Mouse (Mus musculus): ENCODE results near the gene Blnk.
A peak's percentile ranks its signal among the peaks of the same experiment; 100 is the strongest.

The Blnk gene

DNA sequence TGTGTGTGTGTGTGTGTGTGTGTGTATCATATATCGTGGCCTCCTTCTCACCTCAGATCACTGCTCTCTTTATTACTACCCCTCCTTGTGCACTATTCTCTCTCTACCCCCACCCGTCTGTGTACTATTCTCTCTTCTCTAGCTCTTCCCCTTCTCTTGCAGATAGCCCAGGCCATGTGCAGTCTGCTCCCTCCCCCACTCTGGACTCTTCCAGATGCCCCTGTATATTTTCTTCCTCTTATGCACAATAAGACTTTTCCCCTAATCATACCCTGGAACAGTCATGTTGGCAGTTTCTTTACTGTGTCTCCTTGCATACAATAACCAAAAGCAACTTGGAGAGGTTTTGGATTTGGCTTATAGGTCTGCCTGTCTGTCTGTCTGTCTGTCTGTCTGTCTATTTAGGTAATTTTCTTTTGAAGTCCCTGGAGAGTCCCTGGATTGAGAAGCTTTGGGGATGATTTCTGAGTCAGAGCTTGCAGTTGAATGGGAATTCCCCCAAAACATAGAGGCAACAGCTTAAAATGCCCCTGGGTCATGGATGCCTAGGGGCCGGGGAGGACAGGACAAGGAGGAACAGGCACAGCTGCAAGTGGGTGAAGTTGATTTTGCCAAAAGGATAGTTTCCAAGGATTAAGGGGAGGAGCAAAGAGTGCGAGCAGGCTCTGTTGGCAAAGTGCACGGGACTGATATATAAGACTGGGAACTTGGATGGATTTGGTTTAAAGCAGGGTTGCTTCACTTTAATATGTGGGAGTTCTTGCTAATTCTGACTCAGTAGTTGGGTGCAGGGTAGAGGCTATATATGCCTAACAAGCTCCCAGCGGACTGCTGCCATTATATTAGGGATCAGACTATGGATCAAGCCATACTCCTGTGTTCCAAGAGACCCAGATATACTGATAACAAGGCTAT lies 29.1 kb downstream of the Blnk start:
- DNase-seq (ENCODE audit: low spot score) = no peak

GRCm38 (mm10) chr19:40964367-40964891 lies 29.9 kb downstream of the Blnk start:
- no peak for DNase-seq (ENCODE audit: low spot score)

DNA sequence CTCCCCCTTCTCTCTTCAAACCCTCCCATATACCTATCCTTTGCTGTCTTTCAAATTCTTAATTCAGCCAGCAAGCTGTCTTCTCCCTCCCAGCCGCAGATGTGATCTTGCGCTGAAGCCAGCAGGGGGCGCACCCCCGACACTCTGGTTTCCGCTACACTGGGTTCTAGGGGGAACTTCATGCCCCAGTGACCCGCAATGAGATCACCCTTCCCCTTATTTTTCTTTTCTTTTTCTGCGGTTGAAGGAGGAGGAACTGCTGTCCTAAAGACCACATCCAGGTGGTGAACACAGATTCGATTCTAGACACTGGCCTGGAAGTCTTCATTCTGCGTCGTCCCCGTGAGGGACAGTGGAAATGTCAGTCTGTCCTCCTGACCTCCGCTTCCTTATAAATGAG lies 31.3 kb downstream of the Blnk start:
- DNase-seq (ENCODE audit: low spot score) = peak; percentile 67

DNA sequence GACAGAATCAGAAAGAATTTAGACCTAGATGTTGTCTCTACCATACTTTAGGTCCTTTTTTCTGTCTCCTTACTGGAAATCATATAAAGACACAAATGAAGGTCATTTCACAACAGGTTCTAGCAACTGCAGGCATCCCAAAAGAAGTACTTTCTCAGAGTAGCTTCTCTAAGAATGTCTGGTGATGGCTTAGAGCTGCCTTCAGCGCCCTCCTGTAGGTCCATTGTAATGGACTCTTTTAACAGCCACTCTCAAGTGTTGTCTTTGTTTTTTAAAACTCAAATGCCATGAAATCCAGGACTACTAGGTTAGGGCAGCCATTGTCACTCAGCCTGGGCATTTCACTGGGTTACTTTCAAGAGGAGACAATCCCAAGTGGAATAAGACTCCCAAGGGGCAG lies 35.4 kb downstream of the Blnk start:
- no peak for DNase-seq (ENCODE audit: low spot score)

- no peak for DNase-seq (ENCODE audit: low spot score)
These were observed 47.3 kb downstream of the Blnk start for GRCm38 (mm10) chr19:40946937-40947577.

DNA sequence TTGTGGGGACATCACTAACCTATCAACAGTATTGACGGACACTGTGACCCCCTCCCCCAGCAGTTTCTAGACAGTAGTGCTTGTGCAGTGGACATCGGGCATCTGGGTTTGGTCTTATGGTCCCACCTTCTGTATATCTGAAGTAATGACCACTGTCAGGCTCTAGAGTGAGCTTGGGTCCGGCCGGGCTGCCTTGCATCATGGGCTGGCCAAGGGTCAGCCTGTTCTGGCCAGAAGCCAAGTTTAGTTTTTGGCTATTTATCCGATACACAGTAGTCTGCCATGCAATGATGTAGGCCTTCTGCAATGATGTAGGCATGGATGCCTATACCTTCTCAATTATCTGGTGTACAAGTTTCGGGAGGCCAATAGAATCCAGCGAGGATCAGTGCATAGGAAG lies 50.8 kb downstream of the Blnk start:
- DNase-seq (ENCODE audit: low spot score) = no peak

DNA sequence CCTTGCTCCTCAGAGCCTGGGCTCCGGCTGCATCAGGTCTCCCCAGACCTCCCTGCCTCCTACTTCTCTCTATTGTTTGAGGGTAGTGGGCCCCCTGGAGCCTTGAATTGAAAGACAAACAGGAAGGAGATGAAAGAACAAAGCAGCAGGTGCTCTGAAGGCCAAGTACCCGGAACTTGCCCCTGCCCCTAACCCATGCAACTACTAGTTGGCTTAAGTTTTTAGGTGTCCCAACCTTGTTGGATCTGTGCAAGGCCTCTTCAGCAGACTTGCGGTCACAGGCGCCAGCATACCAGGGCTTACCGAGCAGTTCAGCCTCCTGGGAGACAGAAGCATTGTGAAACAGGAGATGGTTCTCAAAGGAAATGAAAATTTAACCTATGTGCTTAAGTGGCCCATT lies 58.3 kb downstream of the Blnk start:
- DNase-seq (ENCODE audit: low spot score) = no peak

- DNase-seq (ENCODE audit: low spot score) = no peak
These were observed 59.0 kb downstream of the Blnk start for GRCm38 (mm10) chr19:40935376-40935775.

DNA sequence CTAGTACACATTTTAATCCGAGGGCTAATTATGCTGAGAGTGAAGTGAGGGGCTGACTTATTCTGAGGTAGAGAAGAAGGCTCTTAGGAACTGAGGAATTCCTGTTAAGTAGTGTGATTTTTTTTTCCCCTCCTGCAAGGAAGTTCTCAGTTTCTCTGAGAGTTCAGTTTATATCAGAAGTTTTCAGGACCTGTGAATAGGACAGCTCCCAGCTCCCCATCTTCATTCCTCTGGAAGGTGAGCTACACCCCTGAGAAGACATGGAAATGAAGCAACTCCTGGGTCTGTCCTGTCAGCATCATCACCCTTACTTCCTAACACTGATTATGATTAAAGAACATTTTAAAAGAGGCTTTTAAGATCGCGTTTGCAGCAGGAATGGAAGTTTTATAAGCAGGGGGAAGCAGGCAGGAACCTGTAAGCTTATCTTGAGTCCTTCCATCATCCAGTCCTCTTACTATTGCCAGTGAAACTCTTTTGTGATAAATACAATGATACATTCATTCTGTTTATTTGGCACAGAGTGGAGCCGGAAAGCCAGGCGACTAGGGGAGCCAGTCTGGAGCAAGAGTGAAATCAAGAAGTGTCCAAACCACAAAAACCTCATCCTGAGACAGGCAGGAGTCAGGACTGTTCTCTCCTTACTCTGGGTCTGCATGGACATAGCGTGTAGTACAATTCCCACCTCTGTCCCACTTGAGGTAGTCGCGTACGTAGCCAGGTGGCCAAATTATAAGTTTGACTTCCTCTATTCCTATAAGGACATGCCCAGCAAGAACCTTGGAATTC lies 62.6 kb downstream of the Blnk start:
- DNase-seq (ENCODE audit: low spot score) = no peak

DNA sequence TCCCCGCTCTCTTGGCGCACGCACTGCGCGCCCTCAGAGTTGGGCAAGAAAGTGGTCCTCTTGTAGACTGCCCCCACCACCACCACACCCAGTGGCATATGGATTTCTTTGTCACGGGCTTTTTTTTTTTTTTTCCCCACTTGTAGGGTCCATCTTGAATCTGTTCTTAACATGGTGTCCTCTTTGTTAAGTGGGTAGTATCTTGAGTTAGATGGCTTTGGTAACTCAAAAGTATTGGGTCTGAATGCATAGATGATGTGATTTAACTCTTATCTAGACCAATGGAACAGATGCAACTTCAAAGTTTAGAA lies 99.0 kb downstream of the Blnk start:
- no peak for DNase-seq (ENCODE audit: low spot score)

- DNase-seq (ENCODE audit: low spot score) = peak; percentile 75
These were observed 99.6 kb downstream of the Blnk start, which contains the start of gene Zfp518a for GRCm38 (mm10) chr19:40894519-40895392. Gene Zfp518a, plus strand, starts transcription at chr19:40894705.

DNA sequence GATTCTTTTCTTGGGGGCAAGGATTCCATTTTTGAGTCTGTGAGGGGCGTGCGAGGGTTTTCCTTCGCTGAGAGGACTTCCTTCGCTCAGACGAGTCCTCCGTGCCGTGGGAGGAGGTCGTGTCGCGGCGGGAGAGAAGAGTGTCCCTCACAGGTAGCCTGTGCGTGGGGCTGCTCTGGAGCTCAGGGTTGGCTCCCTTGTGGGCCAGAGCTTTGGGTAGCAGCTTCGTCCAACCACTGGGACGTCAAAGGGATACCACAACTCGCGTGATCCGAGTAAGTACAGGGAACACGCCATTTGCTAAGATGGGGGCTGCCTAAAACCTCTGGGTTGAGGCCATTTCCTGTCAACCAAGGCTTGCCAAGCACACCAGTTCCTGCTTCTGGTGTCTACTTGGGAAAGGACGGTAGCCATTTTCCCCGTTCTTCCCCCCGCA lies 100.2 kb downstream of the Blnk start:
- no peak for DNase-seq (ENCODE audit: low spot score)

- no peak for DNase-seq (ENCODE audit: low spot score)
These were observed 105.4 kb downstream of the Blnk start for GRCm38 (mm10) chr19:40888887-40889286.

- no peak for DNase-seq (ENCODE audit: low spot score)
These were observed 112.6 kb downstream of the Blnk start for GRCm38 (mm10) chr19:40881700-40882099.
